Mouse (Mus musculus): ENCODE measurements around the gene Ccdc15. TPM values are rescaled to one million over a fixed set of nuclear protein-coding genes. Genes with fewer than 3 reads are reported as not detected.

The Ccdc15 gene
- 7.4 and 8.7 TPM in 2 replicates for polyA plus RNA-seq (2014; fragmentation: Nextera tagmentation; extraction: Ambion mirVana)

GRCm38 (mm10) chr9:37347988-37348642 lies at the start of gene Ccdc15:
Gene Ccdc15 (minus strand): TSS chr9:37348432.
- H3K9me3 ChIP-seq (ENCODE audit: control insufficient read depth, low read length): no peaks in the 10 kb centered on the region
- 0% methylated on average over 41 of the region's 41 CpGs for WGBS
- H3K4me2 ChIP-seq (ENCODE audit: low read depth, low read length): peak within 1 kb of the TSS; percentile 89
- H3K4me1 ChIP-seq (ENCODE audit: control insufficient read depth, insufficient read depth, low read length): peaks cover 13% of the 10 kb centered on the region
- peak within 1 kb of the TSS; percentile 78 for H3K4me3 ChIP-seq (ENCODE audit: low read depth, low read length)
- H3K9ac ChIP-seq (replicated peaks; ENCODE audit: low read depth, low read length): peak within 1 kb of the TSS; percentile 78
- H3K27ac ChIP-seq (ENCODE audit: low read depth, low read length): peak within 1 kb of the TSS; percentile 91
- peak; percentile 99 for ATAC-seq (ENCODE audit: low read depth)
- H3K27me3 ChIP-seq (ENCODE audit: control insufficient read depth, insufficient read depth, low read length): no peaks in the 10 kb centered on the region
- no peaks in the 10 kb centered on the region for H3K36me3 ChIP-seq (ENCODE audit: control insufficient read depth, insufficient read depth, low read length)

GRCm38 (mm10) chr9:37393482-37394131 lies 45.4 kb upstream of the Ccdc15 start:
- Histone ChIP-seq H3K4me3 (ENCODE audit: low read depth, low read length) (no peak overlapping the region), H3K27ac (ENCODE audit: low read depth, low read length) (no peak overlapping the region), H3K4me1 (ENCODE audit: control insufficient read depth, insufficient read depth, low read length) (no peaks in the 10 kb centered on the region), H3K36me3 (ENCODE audit: control insufficient read depth, insufficient read depth, low read length) (no peaks in the 10 kb centered on the region), H3K27me3 (ENCODE audit: control insufficient read depth, insufficient read depth, low read length) (no peaks in the 10 kb centered on the region), H3K9me3 (ENCODE audit: control insufficient read depth, low read length) (no peaks in the 10 kb centered on the region), H3K4me2 (ENCODE audit: low read depth, low read length) (no peak overlapping the region), H3K9ac (replicated peaks; ENCODE audit: low read depth, low read length) (no peak overlapping the region)
- ATAC-seq (ENCODE audit: low read depth): no peak
- WGBS: 77% methylated on average over 8 of the region's 8 CpGs

DNA sequence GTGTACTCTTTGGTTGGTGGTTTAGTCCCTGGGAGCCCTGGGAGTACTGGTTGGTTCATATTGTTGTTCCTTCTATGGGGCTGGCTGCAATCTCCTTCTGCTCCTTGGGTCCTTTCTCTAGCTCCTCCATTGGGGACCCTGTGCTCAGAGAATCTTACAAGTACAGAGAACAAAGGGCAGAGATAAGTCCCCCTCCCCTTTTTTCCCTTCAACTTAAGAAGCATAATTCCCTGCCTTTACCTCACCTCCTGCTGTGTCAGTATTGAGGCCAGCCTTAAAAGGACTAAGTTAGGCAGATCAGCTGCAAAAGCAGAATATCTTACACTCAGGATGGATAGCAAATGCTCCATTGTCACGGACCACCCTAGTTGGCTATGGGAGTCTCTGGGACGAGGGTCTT lies 43.8 kb upstream of the Ccdc15 start:
- no peaks in the 10 kb centered on the region for H3K36me3 ChIP-seq (ENCODE audit: control insufficient read depth, insufficient read depth, low read length)
- H3K4me2 ChIP-seq (ENCODE audit: low read depth, low read length): no peak overlapping the region
- ATAC-seq (ENCODE audit: low read depth): no peak
- 66% methylated on average over 2 of the region's 2 CpGs for WGBS
- H3K9me3 ChIP-seq (ENCODE audit: control insufficient read depth, low read length): no peaks in the 10 kb centered on the region
- H3K27ac ChIP-seq (ENCODE audit: low read depth, low read length): no peak overlapping the region
- no peaks in the 10 kb centered on the region for H3K4me1 ChIP-seq (ENCODE audit: control insufficient read depth, insufficient read depth, low read length)
- H3K4me3 ChIP-seq (ENCODE audit: low read depth, low read length): no peak overlapping the region
- no peaks in the 10 kb centered on the region for H3K27me3 ChIP-seq (ENCODE audit: control insufficient read depth, insufficient read depth, low read length)
- no peak overlapping the region for H3K9ac ChIP-seq (replicated peaks; ENCODE audit: low read depth, low read length)

DNA sequence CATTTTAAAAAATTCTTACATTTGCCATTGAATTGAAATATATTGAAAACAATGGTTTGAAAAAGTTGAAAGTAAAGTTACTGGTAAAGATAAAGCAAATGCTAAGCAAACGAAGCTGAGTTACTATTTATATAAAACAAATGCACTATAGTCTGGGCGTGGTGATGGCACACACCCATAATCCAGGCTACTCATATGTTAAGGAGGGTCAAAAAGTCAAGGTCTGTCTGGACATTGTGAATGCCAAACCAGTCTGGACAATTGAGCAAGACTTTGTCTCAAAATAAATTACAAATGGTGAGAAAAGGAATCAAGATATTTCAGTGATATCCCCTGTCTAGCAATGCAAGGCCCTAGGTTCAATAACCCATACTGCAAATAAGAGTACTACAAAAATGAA lies 42.7 kb upstream of the Ccdc15 start:
- 69% methylated on average over 2 of the region's 2 CpGs for WGBS
- H3K27me3 ChIP-seq (ENCODE audit: control insufficient read depth, insufficient read depth, low read length): no peaks in the 10 kb centered on the region
- no peak overlapping the region for H3K4me2 ChIP-seq (ENCODE audit: low read depth, low read length)
- H3K27ac ChIP-seq (ENCODE audit: low read depth, low read length): no peak overlapping the region
- H3K36me3 ChIP-seq (ENCODE audit: control insufficient read depth, insufficient read depth, low read length): no peaks in the 10 kb centered on the region
- no peak overlapping the region for H3K9ac ChIP-seq (replicated peaks; ENCODE audit: low read depth, low read length)
- no peaks in the 10 kb centered on the region for H3K9me3 ChIP-seq (ENCODE audit: control insufficient read depth, low read length)
- no peak overlapping the region for H3K4me3 ChIP-seq (ENCODE audit: low read depth, low read length)
- ATAC-seq (ENCODE audit: low read depth): no peak
- H3K4me1 ChIP-seq (ENCODE audit: control insufficient read depth, insufficient read depth, low read length): no peaks in the 10 kb centered on the region

GRCm38 (mm10) chr9:37384284-37385182 lies 36.3 kb upstream of the Ccdc15 start:
- H3K4me2 ChIP-seq (ENCODE audit: low read depth, low read length): peak overlapping the region; percentile 89
- no peaks in the 10 kb centered on the region for H3K9me3 ChIP-seq (ENCODE audit: control insufficient read depth, low read length)
- peak overlapping the region; percentile 44 for H3K4me3 ChIP-seq (ENCODE audit: low read depth, low read length)
- no peaks in the 10 kb centered on the region for H3K4me1 ChIP-seq (ENCODE audit: control insufficient read depth, insufficient read depth, low read length)
- 9% methylated on average over 51 of the region's 54 CpGs for WGBS
- peak overlapping the region; percentile 83 for H3K9ac ChIP-seq (replicated peaks; ENCODE audit: low read depth, low read length)
- H3K36me3 ChIP-seq (ENCODE audit: control insufficient read depth, insufficient read depth, low read length): no peaks in the 10 kb centered on the region
- peak; percentile 88 for ATAC-seq (ENCODE audit: low read depth)
- no peaks in the 10 kb centered on the region for H3K27me3 ChIP-seq (ENCODE audit: control insufficient read depth, insufficient read depth, low read length)
- H3K27ac ChIP-seq (ENCODE audit: low read depth, low read length): peak overlapping the region; percentile 62

DNA sequence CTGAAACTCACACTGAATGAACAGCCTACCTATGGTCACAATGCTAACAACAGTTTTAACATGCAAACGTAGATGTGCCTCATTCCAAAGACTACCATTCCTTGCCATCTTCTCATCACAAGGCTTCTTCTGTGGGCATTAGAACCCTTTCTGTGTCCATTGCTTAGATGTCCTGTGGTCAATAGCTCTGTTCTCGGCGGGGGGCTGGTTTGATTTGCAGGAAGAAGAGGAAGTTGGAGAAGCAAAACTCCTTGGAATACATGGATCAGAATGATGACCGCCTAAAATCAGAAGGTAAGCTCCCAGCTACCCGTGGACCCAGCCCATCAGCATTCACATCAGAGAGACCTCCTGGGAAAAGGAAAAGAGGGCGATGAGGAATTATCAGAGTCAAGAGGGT lies 34.9 kb upstream of the Ccdc15 start:
- Histone ChIP-seq H3K27ac (ENCODE audit: low read depth, low read length) (no peak overlapping the region), H3K4me3 (ENCODE audit: low read depth, low read length) (no peak overlapping the region), H3K27me3 (ENCODE audit: control insufficient read depth, insufficient read depth, low read length) (no peaks in the 10 kb centered on the region), H3K36me3 (ENCODE audit: control insufficient read depth, insufficient read depth, low read length) (no peaks in the 10 kb centered on the region), H3K9ac (replicated peaks; ENCODE audit: low read depth, low read length) (no peak overlapping the region), H3K4me1 (ENCODE audit: control insufficient read depth, insufficient read depth, low read length) (no peaks in the 10 kb centered on the region), H3K4me2 (ENCODE audit: low read depth, low read length) (no peak overlapping the region), H3K9me3 (ENCODE audit: control insufficient read depth, low read length) (no peaks in the 10 kb centered on the region)
- ATAC-seq (ENCODE audit: low read depth): no peak
- WGBS: 92% methylated on average over 6 of the region's 6 CpGs

DNA sequence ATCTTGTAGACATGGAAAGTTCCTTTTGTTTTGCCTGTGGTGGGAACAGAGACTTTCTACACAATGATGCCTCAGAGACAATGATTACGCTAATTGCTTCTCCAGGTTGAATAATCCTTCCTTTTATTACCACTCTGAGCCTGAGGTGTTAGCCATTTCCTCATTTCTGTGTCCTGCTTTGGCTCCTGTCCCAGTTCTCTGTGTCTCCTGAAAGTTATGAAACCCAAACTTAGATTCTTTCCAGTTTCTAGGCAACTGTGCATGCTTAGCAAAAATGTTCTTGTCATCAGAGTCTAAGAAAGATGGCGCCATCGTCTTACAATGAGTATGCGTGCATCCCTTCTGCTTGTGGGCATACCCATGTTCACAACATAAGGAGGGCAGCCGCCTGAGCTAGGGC lies 27.5 kb upstream of the Ccdc15 start:
- no peaks in the 10 kb centered on the region for H3K36me3 ChIP-seq (ENCODE audit: control insufficient read depth, insufficient read depth, low read length)
- H3K9ac ChIP-seq (replicated peaks; ENCODE audit: low read depth, low read length): no peak overlapping the region
- ATAC-seq (ENCODE audit: low read depth): no peak
- H3K9me3 ChIP-seq (ENCODE audit: control insufficient read depth, low read length): no peaks in the 10 kb centered on the region
- no peaks in the 10 kb centered on the region for H3K4me1 ChIP-seq (ENCODE audit: control insufficient read depth, insufficient read depth, low read length)
- H3K4me3 ChIP-seq (ENCODE audit: low read depth, low read length): no peak overlapping the region
- no peaks in the 10 kb centered on the region for H3K27me3 ChIP-seq (ENCODE audit: control insufficient read depth, insufficient read depth, low read length)
- 75% methylated on average over 5 of the region's 5 CpGs for WGBS
- no peak overlapping the region for H3K4me2 ChIP-seq (ENCODE audit: low read depth, low read length)
- H3K27ac ChIP-seq (ENCODE audit: low read depth, low read length): no peak overlapping the region

GRCm38 (mm10) chr9:37371232-37371801 lies 23.1 kb upstream of the Ccdc15 start:
- Histone ChIP-seq H3K4me1 (ENCODE audit: control insufficient read depth, insufficient read depth, low read length) (no peaks in the 10 kb centered on the region), H3K4me3 (ENCODE audit: low read depth, low read length) (no peak overlapping the region), H3K9ac (replicated peaks; ENCODE audit: low read depth, low read length) (no peak overlapping the region), H3K9me3 (ENCODE audit: control insufficient read depth, low read length) (no peaks in the 10 kb centered on the region), H3K27ac (ENCODE audit: low read depth, low read length) (no peak overlapping the region), H3K36me3 (ENCODE audit: control insufficient read depth, insufficient read depth, low read length) (no peaks in the 10 kb centered on the region), H3K4me2 (ENCODE audit: low read depth, low read length) (no peak overlapping the region), H3K27me3 (ENCODE audit: control insufficient read depth, insufficient read depth, low read length) (no peaks in the 10 kb centered on the region)
- 52% methylated on average over 7 of the region's 7 CpGs for WGBS
- no peak for ATAC-seq (ENCODE audit: low read depth)
